Mouse (Mus musculus): Measurements from ENCODE around the gene Sorcs2. TPM values are rescaled to one million over a fixed set of nuclear protein-coding genes. Genes with fewer than 3 reads are reported as not detected.

The Sorcs2 gene
- polyA plus RNA-seq, 1 experiment from 2014 or later: 8.3 TPM

- DNase-seq (ENCODE audit: low spot score): no peak
- H3K27ac ChIP-seq: no peak overlapping the region
- no peaks in the 10 kb centered on the region for H3K9me3 ChIP-seq (replicated peaks)
- H3K36me3 ChIP-seq: no peaks in the 10 kb centered on the region
- H3K4me1 ChIP-seq: peaks cover 18% of the 10 kb centered on the region
- no peak overlapping the region for H3K4me3 ChIP-seq
- 70% methylated on average over 4 of the region's 4 CpGs for WGBS
- no peaks in the 10 kb centered on the region for H3K27me3 ChIP-seq (ENCODE audit: low read depth, poor library complexity, severe bottlenecking)
These were observed 96.8 kb downstream of the Sorcs2 start for GRCm38 (mm10) chr5:36301166-36301565.

- no peak for DNase-seq (ENCODE audit: low spot score)
- Histone ChIP-seq H3K36me3 (no peaks in the 10 kb centered on the region), H3K4me3 (no peak overlapping the region), H3K27ac (no peak overlapping the region), H3K4me1 (peaks cover 25% of the 10 kb centered on the region), H3K9me3 (replicated peaks) (no peaks in the 10 kb centered on the region), H3K27me3 (ENCODE audit: low read depth, poor library complexity, severe bottlenecking) (no peaks in the 10 kb centered on the region)
- WGBS: 92% methylated on average over 4 of the region's 4 CpGs
These were observed 99.9 kb downstream of the Sorcs2 start for GRCm38 (mm10) chr5:36298049-36298448.

GRCm38 (mm10) chr5:36297246-36297645 lies 100.7 kb downstream of the Sorcs2 start:
- no peaks in the 10 kb centered on the region for H3K9me3 ChIP-seq (replicated peaks)
- H3K4me3 ChIP-seq: no peak overlapping the region
- peaks cover 33% of the 10 kb centered on the region for H3K4me1 ChIP-seq
- no peaks in the 10 kb centered on the region for H3K27me3 ChIP-seq (ENCODE audit: low read depth, poor library complexity, severe bottlenecking)
- DNase-seq (ENCODE audit: low spot score): no peak
- no peaks in the 10 kb centered on the region for H3K36me3 ChIP-seq
- whole genome bisulfite sequencing: 45% methylated on average over 4 of the region's 4 CpGs
- no peak overlapping the region for H3K27ac ChIP-seq

GRCm38 (mm10) chr5:36293109-36293900 lies 104.6 kb downstream of the Sorcs2 start:
- no peak overlapping the region for H3K4me3 ChIP-seq
- no peaks in the 10 kb centered on the region for H3K27me3 ChIP-seq (ENCODE audit: low read depth, poor library complexity, severe bottlenecking)
- H3K4me1 ChIP-seq: peaks cover 39% of the 10 kb centered on the region
- no peaks in the 10 kb centered on the region for H3K9me3 ChIP-seq (replicated peaks)
- H3K27ac ChIP-seq: peak overlapping the region; percentile 32; the same call in 1 of the 2 replicates
- H3K36me3 ChIP-seq: no peaks in the 10 kb centered on the region
- 67% methylated on average over 11 of the region's 11 CpGs for WGBS
- no peak for DNase-seq (ENCODE audit: low spot score)

GRCm38 (mm10) chr5:36292321-36292720 lies 105.6 kb downstream of the Sorcs2 start:
- H3K9me3 ChIP-seq (replicated peaks): no peaks in the 10 kb centered on the region
- no peak overlapping the region; the same call in 1 of the 2 replicates for H3K27ac ChIP-seq
- 83% methylated on average over 9 of the region's 9 CpGs for WGBS
- no peaks in the 10 kb centered on the region for H3K36me3 ChIP-seq
- no peak overlapping the region for H3K4me3 ChIP-seq
- H3K27me3 ChIP-seq (ENCODE audit: low read depth, poor library complexity, severe bottlenecking): no peaks in the 10 kb centered on the region
- no peak for DNase-seq (ENCODE audit: low spot score)
- H3K4me1 ChIP-seq: peaks cover 29% of the 10 kb centered on the region

GRCm38 (mm10) chr5:36291191-36291590 lies 106.7 kb downstream of the Sorcs2 start:
- H3K4me3 ChIP-seq: no peak overlapping the region
- H3K9me3 ChIP-seq (replicated peaks): no peaks in the 10 kb centered on the region
- DNase-seq (ENCODE audit: low spot score): peak; percentile 46
- no peaks in the 10 kb centered on the region for H3K36me3 ChIP-seq
- peaks cover 27% of the 10 kb centered on the region for H3K4me1 ChIP-seq
- 52% methylated on average over 5 of the region's 5 CpGs for WGBS
- H3K27me3 ChIP-seq (ENCODE audit: low read depth, poor library complexity, severe bottlenecking): no peaks in the 10 kb centered on the region
- H3K27ac ChIP-seq: no peak overlapping the region

GRCm38 (mm10) chr5:36285405-36285804 lies 112.5 kb downstream of the Sorcs2 start:
- peak overlapping the region; percentile 74 for H3K27ac ChIP-seq
- H3K4me1 ChIP-seq: peaks cover 33% of the 10 kb centered on the region
- no peaks in the 10 kb centered on the region for H3K36me3 ChIP-seq
- WGBS: 32% methylated on average over 10 of the region's 10 CpGs
- H3K27me3 ChIP-seq (ENCODE audit: low read depth, poor library complexity, severe bottlenecking): no peaks in the 10 kb centered on the region
- peak; percentile 53 for DNase-seq (ENCODE audit: low spot score)
- no peaks in the 10 kb centered on the region for H3K9me3 ChIP-seq (replicated peaks)
- H3K4me3 ChIP-seq: no peak overlapping the region

- DNase-seq (ENCODE audit: low spot score): no peak
- Histone ChIP-seq H3K36me3 (no peaks in the 10 kb centered on the region), H3K27ac (no peak overlapping the region), H3K9me3 (replicated peaks) (no peaks in the 10 kb centered on the region), H3K4me1 (peaks cover 36% of the 10 kb centered on the region), H3K27me3 (ENCODE audit: low read depth, poor library complexity, severe bottlenecking) (no peaks in the 10 kb centered on the region), H3K4me3 (no peak overlapping the region)
- 78% methylated on average over 12 of the region's 12 CpGs for WGBS
These were observed 118.0 kb downstream of the Sorcs2 start for GRCm38 (mm10) chr5:36279896-36280295.

- Histone ChIP-seq H3K27me3 (ENCODE audit: low read depth, poor library complexity, severe bottlenecking) (no peaks in the 10 kb centered on the region), H3K27ac (peak overlapping the region; percentile 19; the same call in 1 of the 2 replicates), H3K9me3 (replicated peaks) (no peaks in the 10 kb centered on the region), H3K36me3 (no peaks in the 10 kb centered on the region), H3K4me3 (no peak overlapping the region), H3K4me1 (peaks cover 28% of the 10 kb centered on the region)
- WGBS: 70% methylated on average over 6 of the region's 6 CpGs
- no peak for DNase-seq (ENCODE audit: low spot score)
These were observed 123.1 kb downstream of the Sorcs2 start for GRCm38 (mm10) chr5:36274684-36275394.

- no peaks in the 10 kb centered on the region for H3K4me1 ChIP-seq
- no peak for DNase-seq (ENCODE audit: low spot score)
- no peaks in the 10 kb centered on the region for H3K27me3 ChIP-seq (ENCODE audit: low read depth, poor library complexity, severe bottlenecking)
- no peaks in the 10 kb centered on the region for H3K9me3 ChIP-seq (replicated peaks)
- WGBS: 92% methylated on average over 3 of the region's 3 CpGs
- H3K36me3 ChIP-seq: no peaks in the 10 kb centered on the region
- no peak overlapping the region for H3K27ac ChIP-seq
- no peak overlapping the region for H3K4me3 ChIP-seq
These were observed 130.7 kb downstream of the Sorcs2 start for GRCm38 (mm10) chr5:36267194-36267769.

GRCm38 (mm10) chr5:36260862-36261261 lies 137.1 kb downstream of the Sorcs2 start:
- H3K27ac ChIP-seq: no peak overlapping the region
- H3K27me3 ChIP-seq (ENCODE audit: low read depth, poor library complexity, severe bottlenecking): no peaks in the 10 kb centered on the region
- no peaks in the 10 kb centered on the region for H3K9me3 ChIP-seq (replicated peaks)
- no peak overlapping the region for H3K4me3 ChIP-seq
- peaks cover 17% of the 10 kb centered on the region for H3K4me1 ChIP-seq
- DNase-seq (ENCODE audit: low spot score): no peak
- WGBS: 86% methylated on average over 12 of the region's 12 CpGs
- no peaks in the 10 kb centered on the region for H3K36me3 ChIP-seq

GRCm38 (mm10) chr5:36259691-36260124 lies 138.2 kb downstream of the Sorcs2 start:
- no peak overlapping the region for H3K4me3 ChIP-seq
- no peak for DNase-seq (ENCODE audit: low spot score)
- no peaks in the 10 kb centered on the region for H3K9me3 ChIP-seq (replicated peaks)
- H3K36me3 ChIP-seq: no peaks in the 10 kb centered on the region
- 38% methylated on average over 6 of the region's 6 CpGs for WGBS
- H3K27me3 ChIP-seq (ENCODE audit: low read depth, poor library complexity, severe bottlenecking): no peaks in the 10 kb centered on the region
- H3K4me1 ChIP-seq: peaks cover 25% of the 10 kb centered on the region
- H3K27ac ChIP-seq: no peak overlapping the region

All from limb, embryonic 10.5 days (tissue).